Mouse (Mus musculus): Measurements from ENCODE around the gene A230050P20Rik.
"Not testable (repeated sequence)": the region's sequence is repeated elsewhere in the genome, so short reads cannot be mapped to it uniquely, and the experiment has no call there.

The A230050P20Rik gene

DNA sequence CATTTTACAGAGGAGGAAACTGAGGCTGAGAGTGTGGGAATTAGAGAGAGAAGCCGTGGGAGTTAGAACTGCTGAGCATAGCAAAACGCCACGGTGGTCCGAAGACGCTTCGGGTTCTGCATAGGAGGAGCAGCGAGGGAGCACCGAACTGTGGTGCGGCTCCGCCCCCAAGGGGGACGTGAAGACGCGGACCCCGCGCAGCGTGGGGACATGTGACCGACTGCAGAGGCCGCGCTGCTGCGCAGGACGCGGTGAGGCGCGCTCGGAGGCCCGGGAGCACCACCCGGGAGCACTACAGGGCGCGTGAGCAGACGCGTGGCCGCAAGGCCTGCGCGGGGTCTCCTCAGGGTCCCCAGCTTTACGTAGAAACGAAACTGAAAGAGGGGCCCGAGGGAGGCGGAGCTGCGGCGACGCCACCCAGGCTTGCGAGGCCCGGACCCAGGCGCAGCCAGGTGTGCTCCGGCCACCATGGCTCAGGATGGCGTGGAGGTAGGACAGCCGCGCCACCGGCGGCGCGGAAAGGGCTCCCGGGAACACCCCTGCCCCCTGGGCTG lies at the start of gene A230050P20Rik:
Gene A230050P20Rik (plus strand): TSS at position 195 of the 554 bp plus-strand sequence.
- peak in 1 of 2 experiments; percentile 53 for DNase-seq (ENCODE audit: low spot score in 2 of 2)

DNA sequence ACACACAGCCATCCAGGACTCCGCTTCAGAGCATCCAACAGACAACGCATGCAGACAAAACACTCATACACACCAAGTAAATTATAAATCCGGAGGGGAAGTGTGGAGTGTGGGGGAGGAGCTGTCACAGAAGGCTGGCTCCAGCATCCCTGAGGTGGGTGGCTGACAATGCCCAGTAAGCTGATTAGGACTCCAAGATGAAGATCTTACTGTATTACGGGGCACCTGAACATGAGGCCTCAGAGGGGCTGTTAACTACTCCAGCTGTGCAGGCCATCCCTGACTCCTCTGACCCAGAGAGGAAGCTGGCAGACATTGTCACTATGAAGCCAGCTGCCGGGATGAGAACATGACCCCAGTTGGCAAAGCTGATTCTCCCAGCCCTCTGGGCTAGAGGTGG lies 48.4 kb upstream of the A230050P20Rik start:
- DNase-seq (ENCODE audit: low spot score in 2 of 2) = no peak

DNA sequence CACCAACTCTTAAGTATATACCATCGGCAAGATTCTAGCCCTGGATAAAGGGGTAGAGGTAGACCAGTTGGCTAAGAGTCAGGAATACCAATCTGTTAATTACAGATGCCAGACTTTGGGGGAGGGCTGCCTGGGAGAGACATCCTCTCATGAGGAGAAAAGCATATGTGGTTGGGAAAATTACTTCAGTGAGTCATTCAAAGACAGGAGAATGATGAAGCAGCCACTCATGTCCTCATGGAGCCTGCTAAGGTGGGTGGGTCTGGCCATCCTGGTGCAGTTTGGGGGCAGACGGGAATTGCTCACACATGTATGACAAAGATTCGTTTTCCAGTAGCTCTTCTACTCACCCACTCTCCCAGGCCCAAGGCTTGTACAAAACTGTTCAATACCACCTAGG lies 45.6 kb upstream of the A230050P20Rik start:
- DNase-seq (ENCODE audit: low spot score in 2 of 2) = no peak

DNA sequence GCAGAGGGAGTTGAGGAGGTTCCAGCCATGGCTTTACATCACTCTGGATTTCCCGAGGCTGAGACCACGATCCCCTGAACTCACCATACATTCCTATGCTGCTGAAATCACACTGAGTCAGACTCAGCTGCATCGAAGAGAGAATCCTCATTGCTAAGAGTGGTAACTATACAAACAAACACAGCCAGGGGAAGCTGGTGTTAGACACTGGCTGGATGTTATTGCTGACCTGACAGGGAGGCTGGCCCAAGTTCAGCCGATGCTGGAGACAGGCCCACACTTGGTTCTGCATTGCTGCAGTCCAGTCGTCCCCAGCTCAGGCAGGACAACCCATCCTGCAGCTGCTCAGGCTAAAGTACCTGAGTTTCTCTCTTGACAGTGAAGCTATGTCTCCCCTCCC lies 42.7 kb upstream of the A230050P20Rik start:
- no peak for DNase-seq (ENCODE audit: low spot score in 2 of 2)

DNA sequence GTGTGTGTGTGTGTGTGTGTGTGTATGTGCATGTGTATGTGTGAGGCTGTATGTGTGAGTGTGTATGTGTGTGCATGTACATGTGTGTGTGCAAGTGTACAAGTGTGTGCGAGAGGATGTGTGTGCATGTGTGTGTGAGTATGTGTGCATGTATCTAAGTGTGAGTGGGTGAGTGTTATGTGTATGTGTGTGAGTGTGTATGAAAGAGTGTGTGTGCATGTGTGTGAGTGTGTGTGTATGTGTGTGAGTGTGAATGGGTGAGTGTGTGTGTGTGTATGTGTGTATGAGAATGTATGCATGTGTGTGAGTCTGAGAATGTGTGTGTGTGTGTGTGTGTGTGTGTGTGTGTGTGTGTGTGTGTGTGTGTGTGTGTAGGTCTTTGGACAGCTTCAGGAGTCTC lies 40.3 kb upstream of the A230050P20Rik start:
- no peak for DNase-seq (ENCODE audit: low spot score in 2 of 2)

DNA sequence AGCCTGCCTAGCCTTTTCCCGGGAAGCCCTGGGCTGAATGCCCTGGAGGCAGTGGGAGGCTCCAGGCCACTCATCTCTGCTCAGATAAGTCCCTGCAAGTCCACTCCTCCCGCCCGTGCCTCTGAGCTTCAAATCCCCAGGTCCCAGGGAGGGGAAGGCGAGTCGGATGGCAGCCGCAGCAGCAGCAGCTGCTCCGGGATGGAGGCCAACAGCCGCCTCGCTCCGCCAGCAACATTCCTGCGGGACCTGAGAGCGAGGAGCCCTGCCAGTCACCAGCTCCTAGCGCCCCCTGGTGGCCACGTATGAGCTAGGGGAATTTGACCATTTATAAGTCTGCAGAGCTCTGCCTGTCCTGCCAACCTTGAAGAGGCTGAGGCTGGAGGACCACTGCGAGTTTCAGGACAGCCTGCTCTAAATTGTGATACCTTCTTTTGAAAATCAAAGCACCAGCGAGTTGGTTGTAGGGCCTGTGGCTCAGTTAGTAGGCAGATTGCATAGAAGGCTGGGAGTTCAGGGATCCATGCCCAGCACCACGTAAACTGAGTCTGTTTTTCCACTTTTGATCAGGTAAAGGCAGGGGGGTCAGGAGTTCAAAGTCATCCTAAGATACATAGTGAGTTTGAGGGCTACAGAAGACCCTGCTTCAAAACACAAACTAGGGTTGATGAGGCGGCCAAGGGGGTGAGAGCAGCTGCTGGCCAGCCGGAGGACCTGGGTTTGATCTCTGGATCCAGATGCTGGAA lies 37.4 kb upstream of the A230050P20Rik start:
- peak; percentile 96 to 97 for DNase-seq (ENCODE audit: low spot score in 2 of 2)

DNA sequence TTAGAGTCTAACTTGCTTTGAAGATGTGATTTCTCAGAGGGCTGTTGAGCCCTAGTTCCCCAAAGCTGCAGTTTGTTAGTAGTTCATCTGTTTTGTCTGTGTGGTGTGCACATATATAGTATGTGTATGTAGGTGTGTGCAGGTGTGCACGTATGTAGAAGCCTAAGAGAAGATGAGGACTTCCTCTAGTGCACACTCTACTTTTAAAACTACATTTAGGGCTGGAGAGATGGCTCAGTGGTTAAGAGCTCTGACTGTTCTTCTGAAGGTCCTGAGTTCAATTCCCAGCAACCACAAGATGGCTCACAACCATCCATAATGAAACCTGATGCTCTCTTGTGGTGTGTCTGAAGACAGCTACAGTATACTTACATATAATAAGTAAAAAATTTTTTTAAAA lies 33.6 kb upstream of the A230050P20Rik start:
- DNase-seq (ENCODE audit: low spot score in 2 of 2) = no peak

DNA sequence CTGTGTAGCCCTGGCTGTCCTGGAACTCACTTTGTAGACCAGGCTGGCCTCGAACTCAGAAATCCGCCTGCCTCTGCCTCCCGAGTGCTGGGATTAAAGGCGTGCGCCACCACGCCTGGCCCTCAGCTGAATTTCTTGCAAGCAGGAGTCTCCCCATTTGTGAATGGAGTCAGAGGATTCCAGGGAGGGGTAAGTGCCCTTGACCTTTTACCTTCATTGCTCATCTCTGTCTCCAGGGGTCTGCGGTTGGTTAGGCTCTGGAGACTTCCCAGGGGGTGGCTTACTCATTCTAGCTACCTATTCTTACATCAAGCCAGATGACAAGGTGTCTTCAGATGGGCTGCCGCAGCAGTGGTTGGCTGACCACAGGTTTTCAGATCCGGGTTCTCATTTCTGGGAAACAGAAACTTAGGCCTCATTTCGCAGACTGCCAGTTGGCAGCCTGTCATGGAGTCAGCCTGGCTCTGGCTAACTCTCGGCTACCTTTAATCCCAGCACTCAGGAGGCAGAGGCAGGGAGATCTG lies 32.9 kb upstream of the A230050P20Rik start:
- DNase-seq (ENCODE audit: low spot score in 2 of 2) = not testable (repeated sequence)

DNA sequence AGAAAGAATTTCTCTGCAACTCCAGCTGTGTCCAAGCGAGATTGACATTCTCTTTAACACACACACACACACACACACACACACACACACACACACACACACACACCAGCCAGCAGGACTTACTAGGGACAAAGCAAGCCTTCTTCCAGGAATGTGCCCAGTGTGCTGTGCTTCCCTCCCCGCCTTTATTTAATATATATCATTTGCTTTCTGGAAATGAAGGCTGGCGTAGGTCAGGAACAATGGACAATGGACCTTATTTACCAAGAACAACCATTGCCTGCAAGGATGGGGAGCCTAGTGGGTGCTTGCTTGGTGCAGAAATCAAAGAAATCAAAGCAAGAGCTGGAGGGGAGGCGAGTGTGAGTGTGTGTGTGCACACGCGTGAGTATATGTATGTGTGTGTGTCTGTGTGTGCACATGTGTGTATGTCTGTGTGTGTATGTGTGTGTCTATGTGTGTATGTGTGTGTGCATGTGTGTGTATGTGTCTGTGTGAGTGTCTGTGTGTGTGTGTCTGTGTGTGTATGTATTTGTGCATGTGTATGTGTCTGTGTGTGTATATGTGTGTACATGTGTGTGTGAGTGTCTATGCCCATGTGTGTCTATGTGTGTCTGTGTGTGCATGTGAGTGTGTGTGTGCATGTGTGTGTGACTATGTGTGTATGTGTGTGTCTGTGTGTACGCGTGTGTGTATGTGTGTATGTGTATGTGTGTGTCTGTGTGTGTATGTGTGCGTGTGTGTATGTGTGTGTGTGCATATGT lies 31.1 kb upstream of the A230050P20Rik start:
- no peak for DNase-seq (ENCODE audit: low spot score in 2 of 2)

DNA sequence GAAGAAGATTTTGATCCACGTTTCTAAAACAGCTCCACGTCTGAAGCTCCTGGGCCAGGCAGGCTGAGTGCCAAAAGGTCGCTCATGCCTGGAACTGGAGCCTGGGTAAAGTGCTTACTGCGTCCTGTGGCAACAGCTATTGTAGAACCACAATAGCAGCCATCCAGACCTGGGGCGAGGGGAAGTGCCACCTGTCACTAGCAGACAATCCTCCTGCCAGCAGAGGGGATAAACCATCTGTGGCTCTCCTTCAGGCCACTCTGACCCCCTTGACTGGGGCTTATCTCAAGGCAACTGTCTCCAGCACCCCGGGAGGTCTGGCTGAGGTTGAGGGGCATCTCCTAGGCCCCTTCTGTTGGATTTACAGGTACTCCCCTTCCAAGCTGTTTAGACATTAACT lies 29.5 kb upstream of the A230050P20Rik start:
- DNase-seq (ENCODE audit: low spot score in 2 of 2) = no peak

DNA sequence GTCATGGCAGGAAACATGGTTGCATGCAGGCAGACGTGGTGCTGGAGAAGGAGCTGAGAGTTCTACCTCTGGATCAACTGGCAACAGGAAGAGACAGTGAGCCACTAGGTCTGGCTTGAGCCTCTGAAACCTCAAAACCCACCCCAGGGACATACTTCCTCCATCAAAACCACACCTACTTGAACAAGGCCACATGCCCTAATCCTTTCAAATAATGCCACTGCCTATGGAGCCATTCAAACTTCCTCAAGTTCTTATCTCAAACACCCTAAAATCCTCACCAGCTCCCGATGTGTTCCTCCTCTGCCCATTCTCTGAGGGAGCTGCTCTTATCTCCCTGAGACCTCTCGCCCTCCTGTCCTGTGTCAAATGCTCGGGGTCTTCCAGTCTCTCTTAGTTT lies 26.2 kb upstream of the A230050P20Rik start:
- no peak for DNase-seq (ENCODE audit: low spot score in 2 of 2)

DNA sequence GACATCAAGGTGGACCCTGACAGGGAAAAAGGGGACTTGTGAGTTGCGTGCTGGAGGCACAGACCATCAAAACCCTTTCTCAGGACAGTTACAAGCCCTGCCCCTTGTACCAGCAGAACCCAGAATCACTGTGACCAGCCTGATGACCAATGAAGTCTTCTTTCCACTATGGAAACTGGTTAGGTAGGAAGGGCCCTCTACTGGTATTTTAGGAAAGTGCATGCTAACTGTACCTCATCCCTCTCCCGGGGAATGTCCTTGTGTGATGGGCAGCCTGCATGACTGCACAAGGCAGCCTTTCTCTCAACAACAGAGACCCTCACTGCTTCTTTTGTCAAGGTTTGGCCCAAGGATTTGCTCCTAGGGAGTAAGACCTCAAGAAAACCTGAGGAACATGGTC lies 25.8 kb upstream of the A230050P20Rik start:
- no peak for DNase-seq (ENCODE audit: low spot score in 2 of 2)

DNA sequence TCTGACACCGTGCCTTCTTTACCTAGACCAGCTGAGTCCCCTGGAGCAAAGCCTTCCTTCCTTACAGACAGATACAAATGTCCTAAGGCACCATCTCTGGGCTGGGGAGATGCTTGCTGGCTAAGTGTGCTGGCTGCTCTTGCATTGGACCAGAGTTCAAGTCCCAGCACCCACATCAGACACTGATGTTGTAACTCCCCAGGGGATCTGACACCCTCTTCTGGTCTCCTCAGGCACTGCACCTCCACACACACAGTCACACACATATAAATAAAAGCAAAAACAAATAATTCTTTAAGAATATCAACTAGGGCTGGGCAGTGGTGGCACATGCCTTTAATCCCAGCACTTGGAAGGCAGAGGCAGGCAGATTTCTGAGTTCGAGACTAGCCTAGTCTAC lies 18.3 kb upstream of the A230050P20Rik start:
- DNase-seq (ENCODE audit: low spot score in 2 of 2) = no peak

DNA sequence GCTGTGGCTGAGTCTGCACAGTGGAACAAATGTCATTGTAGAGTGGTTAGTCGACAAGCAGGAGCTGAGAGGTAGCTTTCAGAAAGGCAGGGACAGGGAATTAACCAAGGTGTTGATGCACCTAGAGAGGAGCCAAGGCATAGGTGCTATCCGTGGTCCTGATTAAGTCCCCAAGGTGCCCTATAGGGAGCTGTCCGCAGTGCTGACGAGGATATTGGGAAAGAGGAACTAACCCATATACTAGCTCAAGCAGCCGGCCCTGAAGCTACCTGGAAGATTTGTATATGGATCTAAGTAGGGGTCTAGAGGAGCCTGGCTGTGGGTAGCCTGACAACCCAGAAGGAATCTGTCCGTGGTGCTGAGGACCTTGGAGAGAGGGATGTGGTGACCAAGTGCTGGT lies 11.3 kb upstream of the A230050P20Rik start:
- DNase-seq (ENCODE audit: low spot score in 2 of 2) = no peak

DNA sequence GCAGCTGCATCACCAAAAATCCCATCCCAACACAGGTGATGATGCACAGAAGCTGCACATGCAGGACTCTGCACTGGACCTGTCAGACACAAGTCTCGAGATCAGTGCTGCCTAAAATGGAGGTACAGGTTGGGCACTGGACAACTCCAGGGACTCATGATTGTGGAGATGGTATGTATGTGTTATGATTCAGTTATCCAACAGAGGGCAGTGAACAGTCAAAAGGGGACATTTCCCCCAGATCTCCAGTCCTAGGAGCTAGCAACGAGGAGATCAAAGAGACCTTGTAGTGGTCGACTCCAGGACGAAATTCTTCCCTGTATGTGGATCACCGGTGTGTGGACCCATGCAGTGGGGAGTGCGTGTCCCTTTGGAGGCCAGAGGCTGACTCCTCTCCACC lies 8.5 kb upstream of the A230050P20Rik start:
- no peak for DNase-seq (ENCODE audit: low spot score in 2 of 2)

DNA sequence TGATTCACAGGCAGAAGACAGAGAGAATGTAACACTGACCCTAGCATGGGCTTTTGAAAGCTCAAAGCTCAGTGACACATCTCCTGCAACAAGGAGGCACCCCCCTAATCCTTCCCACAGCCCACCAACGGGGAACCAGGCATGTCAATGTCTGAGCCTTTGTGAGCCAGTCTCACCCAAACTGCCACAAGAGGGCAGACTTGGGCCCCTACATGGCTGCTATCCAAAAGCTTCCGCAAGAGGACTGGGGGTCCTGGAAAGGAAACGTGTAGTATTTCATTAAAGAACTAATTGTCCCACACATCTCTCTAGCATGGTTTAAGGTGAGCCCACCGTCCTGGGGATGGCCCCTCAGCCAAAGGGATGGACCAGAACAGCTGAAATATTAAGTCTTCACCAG lies 6.6 kb upstream of the A230050P20Rik start:
- DNase-seq (ENCODE audit: low spot score in 2 of 2) = no peak

DNA sequence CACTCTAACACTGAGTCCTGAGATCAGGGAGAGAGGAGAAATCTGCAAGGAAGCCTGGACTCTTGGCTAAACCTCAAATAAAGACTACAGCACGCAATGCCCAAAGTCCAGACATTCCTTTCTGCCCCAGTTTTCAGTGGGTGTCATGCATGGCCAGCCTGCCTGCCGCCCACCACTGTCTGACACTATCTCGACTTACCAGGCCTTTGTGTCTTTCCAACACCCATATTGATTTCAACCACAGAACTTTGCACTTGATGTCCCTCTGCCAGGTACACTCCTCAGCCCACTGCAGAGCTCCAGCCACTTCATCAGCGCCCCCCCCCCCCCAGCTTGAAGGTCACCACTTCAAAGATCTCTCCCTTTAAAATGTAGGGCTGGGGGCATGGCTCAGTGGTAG lies 6.2 kb upstream of the A230050P20Rik start:
- DNase-seq (ENCODE audit: low spot score in 2 of 2) = no peak

DNA sequence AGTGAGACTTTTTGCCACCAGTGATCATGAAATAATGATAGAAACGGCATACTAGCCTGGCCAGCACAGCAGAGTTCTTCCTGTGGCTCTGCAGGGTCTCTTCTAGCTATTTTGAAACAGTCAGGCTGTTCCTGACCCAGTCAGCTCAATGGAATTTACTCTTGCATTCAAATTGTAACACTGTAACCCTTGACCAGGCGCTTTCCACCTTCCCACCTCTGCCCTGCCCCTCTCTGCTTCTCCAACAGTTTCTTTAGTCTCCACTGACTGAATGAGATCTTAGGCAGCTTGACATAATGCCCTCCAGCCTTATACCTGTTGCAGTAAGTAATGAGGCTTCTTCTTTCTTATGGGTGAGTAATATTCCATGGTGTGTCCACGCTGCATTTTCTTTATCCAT lies 1.6 kb upstream of the A230050P20Rik start:
- DNase-seq (ENCODE audit: low spot score in 2 of 2) = no peak

DNA sequence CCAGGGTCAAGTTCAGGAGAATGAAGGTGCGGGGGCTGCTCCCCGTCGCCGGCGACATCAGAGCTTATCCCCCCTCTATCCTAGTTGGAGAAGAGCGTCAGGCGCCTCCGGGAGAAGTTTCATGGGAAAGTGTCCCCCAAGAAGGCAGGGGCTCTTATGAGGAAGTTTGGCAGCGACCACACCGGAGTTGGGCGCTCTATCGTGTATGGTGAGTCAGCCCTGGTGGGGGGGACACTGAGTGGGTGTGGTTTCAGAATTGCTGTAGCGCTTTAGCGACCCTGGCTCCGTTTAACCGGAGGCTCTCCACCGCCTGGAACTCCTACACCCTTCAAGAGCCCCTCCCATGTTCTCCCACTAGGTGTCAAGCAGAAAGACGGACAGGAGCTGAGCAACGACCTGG lies 804 bp downstream of the A230050P20Rik start:
- DNase-seq (ENCODE audit: low spot score in 2 of 2) = no peak

DNA sequence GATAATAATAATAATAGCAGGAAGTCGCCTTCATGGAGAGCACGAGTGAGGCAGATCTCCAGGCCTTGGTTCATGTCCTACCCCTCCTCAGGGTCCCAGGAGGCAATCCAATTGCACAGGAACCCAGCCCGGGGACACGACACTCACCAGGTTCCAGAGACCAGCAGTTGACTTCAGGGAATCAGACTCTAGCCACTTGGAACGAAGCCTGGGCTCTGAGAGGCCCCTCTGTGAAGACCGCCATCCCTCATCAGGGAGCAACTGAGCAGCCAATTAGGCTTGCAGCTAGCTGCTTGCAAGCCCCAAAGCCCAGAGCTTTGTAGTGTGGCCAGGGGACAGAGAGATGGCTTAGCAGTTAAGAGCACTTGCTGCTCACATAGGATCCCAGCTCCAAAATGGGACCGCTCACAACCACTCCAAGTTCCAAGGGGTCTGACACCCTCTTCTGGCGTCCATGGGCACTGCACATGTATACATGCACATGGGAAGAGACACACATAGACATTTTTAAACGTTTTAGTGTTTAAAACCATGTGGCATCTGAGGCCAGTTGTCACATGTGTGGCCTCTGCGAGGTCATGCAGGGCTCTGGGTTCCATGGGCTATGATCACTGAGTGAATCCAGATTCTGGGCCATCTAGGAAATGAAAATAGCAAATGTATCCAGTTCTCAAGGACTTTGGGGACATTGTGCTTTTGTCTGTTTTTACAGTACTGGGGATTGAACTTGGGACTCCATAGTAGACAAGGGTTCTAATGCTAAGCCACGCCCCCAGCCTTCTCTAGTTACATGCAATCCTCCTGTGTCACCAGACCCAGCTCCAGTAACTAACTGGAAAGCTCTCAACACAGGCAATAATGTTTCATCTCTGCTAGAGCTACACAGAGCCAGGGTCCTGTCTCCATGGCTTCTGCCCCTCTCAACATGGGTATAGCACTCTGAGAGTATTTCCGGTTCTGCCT lies 2.0 kb downstream of the A230050P20Rik start:
- DNase-seq (ENCODE audit: low spot score in 2 of 2) = no peak

DNA sequence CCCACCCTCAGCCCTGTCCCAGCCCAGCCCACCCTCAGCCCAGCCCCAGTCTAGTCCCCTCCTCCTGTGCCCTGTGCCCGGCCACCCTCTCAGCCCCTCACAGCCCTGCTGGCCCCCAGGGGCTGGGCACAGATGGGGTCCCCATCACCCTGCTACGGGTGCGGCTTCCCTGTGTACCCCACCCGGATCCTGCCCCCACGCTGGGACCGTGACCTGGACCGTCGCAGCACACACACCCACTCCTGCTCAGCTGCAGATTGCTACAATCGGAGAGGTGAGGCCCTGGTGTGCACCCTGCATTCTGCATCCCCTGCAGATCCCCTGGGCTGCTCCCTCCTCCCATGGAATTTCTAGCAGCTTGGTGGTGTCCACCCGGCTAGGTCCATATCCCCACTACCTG lies 4.5 kb downstream of the A230050P20Rik start:
- no peak for DNase-seq (ENCODE audit: low spot score in 2 of 2)

DNA sequence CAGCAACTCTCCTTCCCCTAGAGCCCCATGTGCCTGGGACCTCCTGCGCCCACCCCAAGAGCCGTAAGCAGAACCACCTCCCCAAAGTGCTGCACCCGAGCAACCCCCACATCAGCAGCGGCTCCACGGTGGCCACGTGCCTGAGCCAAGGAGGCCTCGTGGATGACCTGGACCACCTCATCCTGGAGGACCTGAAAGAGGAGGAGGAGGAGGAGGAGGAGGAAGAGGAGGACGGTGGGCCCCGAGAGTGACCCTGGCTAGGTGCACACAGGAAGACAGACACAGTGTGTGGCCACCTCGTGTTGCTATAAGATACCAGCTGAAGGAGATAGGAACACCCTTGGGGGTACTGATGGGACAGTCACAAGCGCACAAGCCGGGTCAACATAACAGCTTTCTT lies 5.1 kb downstream of the A230050P20Rik start:
- DNase-seq (ENCODE audit: low spot score in 2 of 2) = no peak
